Mouse (Mus musculus) ovary, postnatal 10 days (tissue): ENCODE measurements around the gene Arl6ip5.

Experiments used
- DNase-seq: peaks from one replicate; pipeline ENCODE4 v3.0.0; 2022; ENCODE audit warnings: low spot score

Arl6ip5 gene

GRCm38 (mm10) chr6:97273058-97273710, 62.7 kb downstream of the Arl6ip5 start:
- no peak for DNase-seq

- no peak for DNase-seq
Measured at GRCm38 (mm10) chr6:97273777-97274176, 63.3 kb downstream of the Arl6ip5 start.

- DNase-seq = no peak
Measured at GRCm38 (mm10) chr6:97275760-97276159, 65.3 kb downstream of the Arl6ip5 start.

- DNase-seq = no peak
Measured at GRCm38 (mm10) chr6:97276366-97276765, 65.9 kb downstream of the Arl6ip5 start.

GRCm38 (mm10) chr6:97276890-97277497, 66.5 kb downstream of the Arl6ip5 start:
- DNase-seq = no peak

- DNase-seq = peak; percentile 41
Measured at GRCm38 (mm10) chr6:97278014-97278787, 67.7 kb downstream of the Arl6ip5 start.

- DNase-seq = no peak
Measured at GRCm38 (mm10) chr6:97278878-97279277, 68.4 kb downstream of the Arl6ip5 start.
